Mouse (Mus musculus) MEL (cell line): Measurements from ENCODE around the gene Foxr1. TPM values are rescaled to one million over a fixed set of nuclear protein-coding genes. Genes with fewer than 3 reads are reported as not detected.
A peak's percentile ranks its signal among the peaks of the same experiment; 100 is the strongest.

ENCODE experiments used
- DNase-seq: peaks from one replicate; pipeline ENCODE4 v3.0.0; 2011; ENCODE audit warnings: low read depth, low spot score
- H3K27ac ChIP-seq: 2 replicates; pipeline ENCODE4 v1.5.1; 2012; ENCODE audit warnings: low read depth, mild to moderate bottlenecking, control low read depth, low read length, moderate library complexity; ENCODE audit not compliant: control insufficient read depth
- H3K27me3 ChIP-seq, 2 experiments: fragments of 150-350 bp in 1 of 2; sonication (generic) in 1 of 2; 2 replicates each; pipeline ENCODE4 v1.6.1; 2012; ENCODE audit warnings: low read length in 2 of 2, mild to moderate bottlenecking in 2 of 2, improper control_type of control experiment in 1 of 2, moderate library complexity in 1 of 2; ENCODE audit not compliant: insufficient read depth in 2 of 2, control insufficient read depth in 1 of 2
- H3K36me3 ChIP-seq, 2 experiments: 2 replicates each; pipeline ENCODE4 v1.6.1; 2012 to 2014; ENCODE audit warnings: low read length in 2 of 2, improper control_type of control experiment in 1 of 2, inconsistent platforms in 1 of 2, mild to moderate bottlenecking in 1 of 2; ENCODE audit not compliant: insufficient read depth in 2 of 2, control insufficient read depth in 1 of 2
- H3K4me1 ChIP-seq, 2 experiments: fragments of 150-350 bp in 1 of 2; sonication (generic) in 1 of 2; 2 replicates each; pipeline ENCODE4 v1.6.1; 2012; ENCODE audit warnings: low read length in 2 of 2, improper control_type of control experiment in 1 of 2, mild to moderate bottlenecking in 1 of 2; ENCODE audit not compliant: insufficient read depth in 2 of 2, control insufficient read depth in 1 of 2
- H3K4me3 ChIP-seq, 2 experiments: fragments of 150-350 bp in 1 of 2; sonication (generic) in 1 of 2; 2 replicates each; pipeline ENCODE4 v1.5.1; 2012; ENCODE audit warnings: low read depth in 2 of 2, low read length in 2 of 2, mild to moderate bottlenecking in 2 of 2, moderate library complexity in 2 of 2, control low read depth in 1 of 2, improper control_type of control experiment in 1 of 2; ENCODE audit not compliant: control insufficient read depth in 1 of 2, insufficient read depth in 1 of 2
- H3K79me2 ChIP-seq: 2 replicates; pipeline ENCODE4 v1.6.1; 2012; ENCODE audit warnings: mild to moderate bottlenecking, low read length, moderate library complexity; ENCODE audit not compliant: control insufficient read depth, poor library complexity, insufficient read depth
- H3K9ac ChIP-seq: 2 replicates; pipeline ENCODE4 v1.6.1; 2012; ENCODE audit warnings: low read depth, mild to moderate bottlenecking, control low read depth, low read length, moderate library complexity; ENCODE audit not compliant: control insufficient read depth, poor library complexity, severe bottlenecking
- H3K9me3 ChIP-seq: fragments of 150-350 bp; sonication (generic); replicated peaks from 2 replicates; pipeline ENCODE4 v1.6.1; 2012; ENCODE audit warnings: mild to moderate bottlenecking, low read length, improper control_type of control experiment, moderate library complexity; ENCODE audit not compliant: insufficient read depth
- BHLHE40 ChIP-seq: IDR thresholded peaks from 2 replicates; pipeline ENCODE4 v1.6.1; 2012; ENCODE audit warnings: low read depth, mild to moderate bottlenecking, inconsistent platforms, low read length, improper control_type of control experiment, borderline replicate concordance
- CTCF ChIP-seq, 3 experiments: IDR thresholded peaks in 2 of 3; conservative IDR thresholded peaks in 1 of 3; 2 replicates each; pipeline ENCODE4 v1.5.1; 2011 to 2012; ENCODE audit warnings: low read length in 3 of 3, low read depth in 2 of 3, mild to moderate bottlenecking in 2 of 3, improper control_type of control experiment in 1 of 3, inconsistent platforms in 1 of 3, mixed read lengths in 1 of 3, moderate library complexity in 1 of 3; ENCODE audit not compliant: control insufficient read depth in 1 of 3, insufficient read depth in 1 of 3, poor library complexity in 1 of 3, severe bottlenecking in 1 of 3
- E2F4 ChIP-seq: IDR thresholded peaks from 2 replicates; pipeline ENCODE4 v1.6.1; 2011; ENCODE audit warnings: low read depth, low read length, improper control_type of control experiment, borderline replicate concordance
- EP300 ChIP-seq, 2 experiments: IDR thresholded peaks; 2 replicates each; pipeline ENCODE4 v1.6.1; 2011; ENCODE audit warnings: improper control_type of control experiment in 2 of 2, low read length in 2 of 2, low read depth in 1 of 2, mild to moderate bottlenecking in 1 of 2
- ETS1 ChIP-seq: IDR thresholded peaks from 2 replicates; pipeline ENCODE4 v1.6.1; 2012; ENCODE audit warnings: low read depth, mild to moderate bottlenecking, inconsistent platforms, low read length, improper control_type of control experiment, moderate library complexity
- HCFC1 ChIP-seq: IDR thresholded peaks from 2 replicates; pipeline ENCODE4 v1.6.1; 2012; ENCODE audit warnings: low read depth, mild to moderate bottlenecking, inconsistent platforms, low read length, improper control_type of control experiment, moderate library complexity
- JUND ChIP-seq: IDR thresholded peaks from 2 replicates; pipeline ENCODE4 v1.6.1; 2011; ENCODE audit warnings: low read depth, mild to moderate bottlenecking, improper control_type of control experiment, low read length
- MAZ ChIP-seq: IDR thresholded peaks from 2 replicates; pipeline ENCODE4 v1.6.1; 2012; ENCODE audit warnings: low read depth, mild to moderate bottlenecking, inconsistent platforms, low read length, improper control_type of control experiment
- MYC ChIP-seq: IDR thresholded peaks from 2 replicates; pipeline ENCODE4 v1.6.1; 2011; ENCODE audit warnings: low read depth, mild to moderate bottlenecking, low read length, improper control_type of control experiment, moderate library complexity
- NELFE ChIP-seq: IDR thresholded peaks from 2 replicates; pipeline ENCODE4 v1.6.1; 2011; ENCODE audit warnings: low read depth, low read length, improper control_type of control experiment
- POLR2A ChIP-seq, 2 experiments: IDR thresholded peaks; 2 replicates each; pipeline ENCODE4 v1.6.1; 2011 to 2012; ENCODE audit warnings: low read length in 2 of 2, mild to moderate bottlenecking in 2 of 2, control low read depth in 1 of 2, improper control_type of control experiment in 1 of 2, low read depth in 1 of 2, moderate library complexity in 1 of 2; ENCODE audit not compliant: control insufficient read depth in 1 of 2, insufficient read depth in 1 of 2, poor library complexity in 1 of 2
- POLR2AphosphoS2 ChIP-seq: IDR thresholded peaks from 2 replicates; pipeline ENCODE4 v1.6.1; 2011; ENCODE audit warnings: low read length, improper control_type of control experiment
- RAD21 ChIP-seq: IDR thresholded peaks from 2 replicates; pipeline ENCODE4 v1.6.1; 2011; ENCODE audit warnings: mild to moderate bottlenecking, low read depth, low read length, improper control_type of control experiment
- RCOR1 ChIP-seq: IDR thresholded peaks from 2 replicates; pipeline ENCODE4 v1.6.1; 2012; ENCODE audit warnings: low read depth, mild to moderate bottlenecking, inconsistent platforms, low read length, improper control_type of control experiment
- SIN3A ChIP-seq: IDR thresholded peaks from 2 replicates; pipeline ENCODE4 v1.6.1; 2012; ENCODE audit warnings: low read length, improper control_type of control experiment, inconsistent platforms
- SMC3 ChIP-seq: IDR thresholded peaks from 2 replicates; pipeline ENCODE4 v1.6.1; 2011; ENCODE audit warnings: low read depth, low read length, improper control_type of control experiment
- TBP ChIP-seq: IDR thresholded peaks from 2 replicates; pipeline ENCODE4 v1.8.0; 2011; ENCODE audit warnings: low read depth, low read length, improper control_type of control experiment
- TCF12 ChIP-seq: IDR thresholded peaks from 2 replicates; pipeline ENCODE4 v1.6.1; 2014; ENCODE audit warnings: low read depth, mild to moderate bottlenecking, inconsistent platforms, low read length, improper control_type of control experiment, moderate library complexity
- UBTF ChIP-seq: IDR thresholded peaks from 2 replicates; pipeline ENCODE4 v1.6.1; 2012; ENCODE audit warnings: low read depth, mild to moderate bottlenecking, inconsistent platforms, low read length, improper control_type of control experiment, moderate library complexity, borderline replicate concordance; ENCODE audit not compliant: insufficient read depth
- USF1 ChIP-seq: IDR thresholded peaks from 2 replicates; pipeline ENCODE4 v1.6.1; 2014; ENCODE audit warnings: low read depth, mild to moderate bottlenecking, inconsistent platforms, low read length, improper control_type of control experiment, moderate library complexity
- USF2 ChIP-seq, 2 experiments: IDR thresholded peaks; 2 replicates each; pipeline ENCODE4 v1.6.1; 2011 to 2012; ENCODE audit warnings: improper control_type of control experiment in 2 of 2, low read length in 2 of 2, borderline replicate concordance in 1 of 2, inconsistent platforms in 1 of 2, low read depth in 1 of 2, mild to moderate bottlenecking in 1 of 2; ENCODE audit not compliant: insufficient read depth in 1 of 2
- ZC3H11A ChIP-seq: IDR thresholded peaks from 2 replicates; pipeline ENCODE4 v1.6.1; 2012; ENCODE audit warnings: low read depth, mild to moderate bottlenecking, inconsistent platforms, low read length, improper control_type of control experiment
- ZKSCAN1 ChIP-seq: IDR thresholded peaks from 2 replicates; pipeline ENCODE4 v1.6.1; 2012; ENCODE audit warnings: low read depth, mild to moderate bottlenecking, inconsistent platforms, low read length, improper control_type of control experiment, moderate library complexity
- polyA plus RNA-seq, 2 experiments: library from polyadenylated mRNA; stranded (reverse) in 1 of 2; unstranded in 1 of 2; fragments of >175 nt in 1 of 2; fragments of >200 nt in 1 of 2; gene quantifications; 2 replicates each; pipeline versions ENCODE4 v1.2.1 to v1.2.4; 2012; ENCODE audit warnings: low replicate concordance in 2 of 2, low read depth in 1 of 2; ENCODE audit not compliant: insufficient read length in 2 of 2, insufficient read depth in 1 of 2, missing spikeins in 1 of 2
- total RNA-seq: library from RNA; depleted of rRNA; stranded (reverse); fragments of 300-350 nt; gene quantifications from 2 replicates; pipeline ENCODE4 v1.2.3, GENCODE M21; 2012

The Foxr1 gene
- total and polyA plus RNA-seq, 3 experiments: 0.07 to 0.08 TPM; not detected in 1

DNA sequence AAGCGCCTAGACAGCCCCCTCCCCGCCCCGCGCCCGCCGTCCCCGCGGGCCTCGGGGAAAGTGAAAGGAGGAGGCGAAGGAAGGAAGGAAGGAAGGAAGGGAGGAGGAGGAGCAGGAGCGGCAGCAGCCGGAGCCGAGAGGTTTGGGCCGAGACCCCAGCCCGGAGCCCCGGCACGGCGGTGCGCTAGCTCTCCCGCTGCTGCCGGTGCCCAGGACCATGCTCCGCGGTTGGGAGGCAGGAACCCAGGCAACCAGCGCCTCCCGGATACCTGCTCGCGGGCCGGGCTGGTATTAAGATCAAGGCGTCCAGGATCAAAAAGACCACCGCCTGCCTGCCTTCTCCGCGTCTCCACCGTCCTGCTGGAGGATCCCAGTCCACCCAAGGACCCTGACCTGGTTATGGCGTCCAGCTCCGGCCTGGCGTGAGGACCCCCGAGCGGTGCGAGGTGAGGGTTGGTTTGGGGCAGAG lies 42.1 kb upstream of the Foxr1 start:
- Histone ChIP-seq H3K27me3 (no peaks in the 10 kb centered on the region), H3K9ac (peak overlapping the region; percentile 74), H3K27ac (no peak overlapping the region), H3K4me3 (peak overlapping the region; percentile 85 to 90), H3K4me1 (peaks cover 0 to under 1% of the 10 kb centered on the region in 2 experiments; a peak in 1 of 4 replicates), H3K9me3 (no peaks in the 10 kb centered on the region), H3K36me3 (no peaks in the 10 kb centered on the region), H3K79me2 (peaks cover 4% of the 10 kb centered on the region; the same call in 1 of the 2 replicates)
- peak; percentile 35 for DNase-seq
- TF ChIP-seq MYC: no peak
- TF ChIP-seq UBTF: no peak
- no peak for TF ChIP-seq RCOR1
- no peak for TF ChIP-seq POLR2A (IDR thresholded peaks at IDR 0.05; ENCODE audit: control insufficient read depth in 1 of 2, insufficient read depth in 1 of 2, low read depth in 1 of 2, low read length in 2 of 2, poor library complexity in 1 of 2)
- TF ChIP-seq CTCF (IDR thresholded peaks at IDR 0.05 in 2 of 3, conservative IDR thresholded peaks at IDR 0.05 in 1 of 3; ENCODE audit: control insufficient read depth in 1 of 3, insufficient read depth in 1 of 3, low read depth in 2 of 3, low read length in 3 of 3, poor library complexity in 1 of 3, severe bottlenecking in 1 of 3): no peak
- TF ChIP-seq ETS1: no peak
- no peak for TF ChIP-seq E2F4
- TF ChIP-seq USF2 (IDR thresholded peaks at IDR 0.05; ENCODE audit: borderline replicate concordance in 1 of 2, insufficient read depth in 1 of 2, low read depth in 1 of 2, low read length in 2 of 2): no peak
- TF ChIP-seq BHLHE40: no peak
- TF ChIP-seq JUND: no peak
- TF ChIP-seq RAD21: no peak
- no peak for TF ChIP-seq SIN3A

DNA sequence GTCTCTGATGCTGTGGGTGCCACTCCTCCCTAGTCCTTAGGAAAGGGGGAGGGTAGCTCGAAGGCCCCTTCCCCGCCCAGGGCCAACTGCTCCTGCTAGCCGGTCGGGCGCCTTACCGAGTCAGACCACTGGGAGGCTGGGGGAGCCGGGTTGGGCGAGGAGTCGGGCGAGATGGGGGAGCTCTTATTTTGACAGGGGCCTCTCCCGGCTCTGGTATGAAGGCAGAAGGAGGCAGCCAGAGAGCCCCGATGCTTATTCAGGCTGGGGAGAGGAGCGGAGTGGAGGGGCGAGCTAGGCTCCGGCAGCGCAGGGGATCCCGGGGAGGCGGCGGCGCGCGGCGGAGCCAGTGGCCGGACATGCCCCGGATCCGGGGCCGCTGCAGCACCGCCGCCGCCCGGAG lies 41.6 kb upstream of the Foxr1 start, which contains the start of gene Bcl9l:
TSS of gene Bcl9l (plus strand) at position 274 of the 400 bp plus-strand sequence.
- Histone ChIP-seq H3K27ac (no peak within 1 kb of the TSS), H3K79me2 (peaks cover 4% of the 10 kb centered on the region; the same call in 1 of the 2 replicates), H3K9ac (peak within 1 kb of the TSS; percentile 74), H3K9me3 (no peaks in the 10 kb centered on the region), H3K36me3 (no peaks in the 10 kb centered on the region), H3K4me1 (peaks cover 2 to 3% of the 10 kb centered on the region in 2 experiments; a peak in 1 of 4 replicates), H3K27me3 (no peaks in the 10 kb centered on the region), H3K4me3 (peak within 1 kb of the TSS; percentile 85 to 90)
- peak; percentile 91 for DNase-seq
- no peak for TF ChIP-seq EP300 (IDR thresholded peaks at IDR 0.05; ENCODE audit: low read depth in 1 of 2, low read length in 2 of 2)
- TF ChIP-seq RAD21: no peak; the same call in 1 of the 2 replicates
- peak; percentile 89 for TF ChIP-seq SIN3A
- TF ChIP-seq BHLHE40: no peak
- no peak for TF ChIP-seq ZKSCAN1
- TF ChIP-seq TCF12: peak; percentile 23; the same call in 1 of the 2 replicates
- TF ChIP-seq E2F4: no peak
- peak in 1 of 2 experiments; percentile 47; a peak in 2 of 4 replicates for TF ChIP-seq POLR2A (IDR thresholded peaks at IDR 0.05; ENCODE audit: control insufficient read depth in 1 of 2, insufficient read depth in 1 of 2, low read depth in 1 of 2, low read length in 2 of 2, poor library complexity in 1 of 2)
- peak; percentile 33 for TF ChIP-seq NELFE
- TF ChIP-seq USF2 (IDR thresholded peaks at IDR 0.05; ENCODE audit: borderline replicate concordance in 1 of 2, insufficient read depth in 1 of 2, low read depth in 1 of 2, low read length in 2 of 2): no peak
- TF ChIP-seq HCFC1: peak; percentile 71
- TF ChIP-seq TBP: peak; percentile 36; the same call in 1 of the 2 replicates
- peak; percentile 43 for TF ChIP-seq ETS1
- TF ChIP-seq POLR2AphosphoS2: no peak
- TF ChIP-seq CTCF (IDR thresholded peaks at IDR 0.05 in 2 of 3, conservative IDR thresholded peaks at IDR 0.05 in 1 of 3; ENCODE audit: control insufficient read depth in 1 of 3, insufficient read depth in 1 of 3, low read depth in 2 of 3, low read length in 3 of 3, poor library complexity in 1 of 3, severe bottlenecking in 1 of 3): peak in 2 of 3 experiments; percentile 58 to 60; a peak in 5 of 6 replicates
- TF ChIP-seq USF1: no peak
- peak; percentile 48 for TF ChIP-seq SMC3
- TF ChIP-seq RCOR1: no peak
- TF ChIP-seq ZC3H11A: no peak
- peak; percentile 75; the same call in 1 of the 2 replicates for TF ChIP-seq MAZ
- peak; percentile 91; the same call in 1 of the 2 replicates for TF ChIP-seq UBTF
